11 mouse cellular contexts compared by ENCODE assay signal in genomic region chr9:121690200-121690651, GRCm38 (mm10). TPM values are rescaled to one million over a fixed set of nuclear protein-coding genes. Genes with fewer than 3 reads are reported as not detected.
A peak's percentile ranks its signal among the peaks of the same experiment; 100 is the strongest.
DNase-seq lines count a peak whose midpoint lies in the region; ATAC-seq and TF ChIP-seq lines count a peak whose summit lies in the region.
"Had no signal": no experiment of that assay in that cellular context is flagged by ENCODE, and none has a peak within 500 bp of the region (broad histone marks: within the 10 kb centered on the region; RNA-seq: fewer than 3 reads in every experiment).

No protein-coding gene starts in this region.

- WGBS in forebrain, embryonic 15.5 days, result 48% methylated on average over 15 of the region's 15 CpGs
- WGBS in neural tube, embryonic 12.5 days, result 46% methylated on average over 15 of the region's 15 CpGs
- 79% methylated on average over 15 of the region's 15 CpGs for WGBS in intestine, embryonic 15.5 days

- peaks cover 15% of the 10 kb centered on the region for H3K4me1 ChIP-seq in forebrain, embryonic 15.5 days
- H3K4me1 ChIP-seq in neural tube, embryonic 12.5 days, result peaks cover 14% of the 10 kb centered on the region
- H3K4me1 ChIP-seq in intestine, embryonic 15.5 days (replicated peaks), result no peaks in the 10 kb centered on the region
- H3K4me1 ChIP-seq: liver, embryonic 13.5 days had no signal

- no peak overlapping the region for H3K9ac ChIP-seq in forebrain, embryonic 15.5 days (replicated peaks)
- H3K9ac ChIP-seq in neural tube, embryonic 12.5 days, result no peak overlapping the region
- H3K9ac ChIP-seq in intestine, embryonic 15.5 days, result no peak overlapping the region
- H3K9ac ChIP-seq: liver, embryonic 13.5 days had no signal

- H3K4me3 ChIP-seq in forebrain, embryonic 15.5 days, result peak overlapping the region; percentile 13; the same call in 1 of the 2 replicates
- no peak overlapping the region for H3K4me3 ChIP-seq in neural tube, embryonic 12.5 days
- H3K4me3 ChIP-seq in gastrocnemius, adult 2 months, result no peak overlapping the region
- no peak overlapping the region for H3K4me3 ChIP-seq in intestine, embryonic 15.5 days (replicated peaks)
- H3K4me3 ChIP-seq: liver, embryonic 13.5 days had no signal

- peak; percentile 94 for ATAC-seq in forebrain, embryonic 15.5 days (replicated peaks)
- peak; percentile 80 for ATAC-seq in neural tube, embryonic 12.5 days (ENCODE audit: low FRiP score, low read depth)
- no peak for ATAC-seq in intestine, embryonic 15.5 days
- ATAC-seq: activated CD4-positive, CD25-positive, alpha-beta regulatory T cell, adult 4 months had no signal

- no peak for TF ChIP-seq CTCF in gastrocnemius, adult 2 months (IDR thresholded peaks at IDR 0.05)

- DNase-seq in R1 (ENCODE audit: low read depth, low spot score), result peak; percentile 52
- peak; percentile 90 for DNase-seq in layer of hippocampus, adult 9-11 months
- DNase-seq in gastrocnemius, adult 2 months, result no peak
- no peak for DNase-seq in heart, adult 18-20 months
- no peak for DNase-seq in gastrocnemius, postnatal 36 days
- DNase-seq: kidney, adult 2 months; liver, embryonic 13.5 days had no signal

- intact Hi-C loops in gastrocnemius, adult 2 months (cut with DNase I), result no loop called here
- intact Hi-C loops in gastrocnemius, postnatal 36 days (cut with DNase I), result no loop called here

- H3K4me2 ChIP-seq in forebrain, embryonic 15.5 days (replicated peaks), result peak overlapping the region; percentile 34
- peak overlapping the region; percentile 17 for H3K4me2 ChIP-seq in neural tube, embryonic 12.5 days (replicated peaks)
- H3K4me2 ChIP-seq in intestine, embryonic 15.5 days (replicated peaks), result no peak overlapping the region
- H3K4me2 ChIP-seq: liver, embryonic 13.5 days had no signal

- peak overlapping the region; percentile 86 for H3K27ac ChIP-seq in forebrain, embryonic 15.5 days (replicated peaks)
- H3K27ac ChIP-seq in neural tube, embryonic 12.5 days, result peak overlapping the region; percentile 47; the same call in 1 of the 2 replicates
- no peak overlapping the region for H3K27ac ChIP-seq in gastrocnemius, adult 2 months
- H3K27ac ChIP-seq in intestine, embryonic 15.5 days, result no peak overlapping the region
- H3K27ac ChIP-seq: liver, embryonic 13.5 days had no signal

- H3K36me3 ChIP-seq in forebrain, embryonic 15.5 days, result peaks cover 42% of the 10 kb centered on the region
- H3K36me3 ChIP-seq in neural tube, embryonic 12.5 days, result peaks cover 62% of the 10 kb centered on the region
- peaks cover 18% of the 10 kb centered on the region for H3K36me3 ChIP-seq in intestine, embryonic 15.5 days

- H3K9me3 ChIP-seq in forebrain, embryonic 15.5 days, result no peaks in the 10 kb centered on the region
- H3K9me3 ChIP-seq in neural tube, embryonic 12.5 days, result no peaks in the 10 kb centered on the region
- H3K9me3 ChIP-seq in intestine, embryonic 15.5 days, result no peaks in the 10 kb centered on the region
- H3K9me3 ChIP-seq: liver, embryonic 13.5 days had no signal

- no peaks in the 10 kb centered on the region for H3K27me3 ChIP-seq in forebrain, embryonic 15.5 days
- H3K27me3 ChIP-seq in neural tube, embryonic 12.5 days (replicated peaks), result no peaks in the 10 kb centered on the region
- H3K27me3 ChIP-seq in intestine, embryonic 15.5 days (replicated peaks), result no peaks in the 10 kb centered on the region
- H3K27me3 ChIP-seq: liver, embryonic 13.5 days had no signal

RNA-seq across cellular contexts. Expression of gene Sec22c, which starts 15.1 kb away (rescaled TPM):
- 33.9 and 39.2 TPM in 2 replicates for polyA plus RNA-seq in forebrain, embryonic 15.5 days (2015; fragmentation: Nextera tagmentation; extraction: Ambion mirVana)
- polyA plus RNA-seq in neural tube, embryonic 12.5 days (2016; fragmentation: Nextera tagmentation; extraction: Ambion mirVana), result 21.5 and 23.5 TPM in 2 replicates
- total RNA-seq in gastrocnemius, adult 2 months (2021), result 1 to 10 TPM; 2.6 to 4.8 TPM
- 14.5 and 14.7 TPM in 2 replicates for polyA plus RNA-seq in intestine, embryonic 15.5 days (2015; fragmentation: Nextera tagmentation; extraction: Ambion mirVana)
- total RNA-seq in heart, adult 18-20 months (2021), result 1 to 10 TPM; 5.2 to 6.2 TPM
- total RNA-seq in gastrocnemius, postnatal 36 days (2021), result 1 to 10 TPM; 4.7 to 4.9 TPM

RNA-seq across cellular contexts. Expression of gene Ss18l2, which starts 19.9 kb away (rescaled TPM):
- polyA plus RNA-seq in forebrain, embryonic 15.5 days (2015; fragmentation: Nextera tagmentation; extraction: Ambion mirVana), result 145 TPM in 2 replicates
- polyA plus RNA-seq in neural tube, embryonic 12.5 days (2016; fragmentation: Nextera tagmentation; extraction: Ambion mirVana), result 131 and 134 TPM in 2 replicates
- 100 to 1,000 TPM; 108 to 137 TPM for total RNA-seq in gastrocnemius, adult 2 months (2021)
- polyA plus RNA-seq in intestine, embryonic 15.5 days (2015; fragmentation: Nextera tagmentation; extraction: Ambion mirVana), result 141 and 147 TPM in 2 replicates
- total RNA-seq in heart, adult 18-20 months (2021), result 100 to 1,000 TPM; 117 to 129 TPM
- total RNA-seq in gastrocnemius, postnatal 36 days (2021), result 100 to 1,000 TPM in 1 of 2 experiments, 10 to 100 TPM in 1; 95.2 to 104 TPM

RNA-seq across cellular contexts. Expression of gene Nktr, which starts 28.7 kb away (rescaled TPM):
- polyA plus RNA-seq in forebrain, embryonic 15.5 days (2015; fragmentation: Nextera tagmentation; extraction: Ambion mirVana), result 57.5 and 58.4 TPM in 2 replicates
- 57.6 and 64.5 TPM in 2 replicates for polyA plus RNA-seq in neural tube, embryonic 12.5 days (2016; fragmentation: Nextera tagmentation; extraction: Ambion mirVana)
- total RNA-seq in gastrocnemius, adult 2 months (2021), result 10 to 100 TPM; 41.3 to 42.6 TPM
- polyA plus RNA-seq in intestine, embryonic 15.5 days (2015; fragmentation: Nextera tagmentation; extraction: Ambion mirVana), result 57.9 and 62.6 TPM in 2 replicates
- total RNA-seq in heart, adult 18-20 months (2021), result 10 to 100 TPM; 26.2 to 32.4 TPM
- 10 to 100 TPM; 27.4 to 31.6 TPM for total RNA-seq in gastrocnemius, postnatal 36 days (2021)

RNA-seq across cellular contexts. Expression of gene Vipr1, which starts 47.7 kb away (rescaled TPM):
- polyA plus RNA-seq in forebrain, embryonic 15.5 days (2015; fragmentation: Nextera tagmentation; extraction: Ambion mirVana), result 0.45 and 0.77 TPM in 2 replicates
- polyA plus RNA-seq in neural tube, embryonic 12.5 days (2016; fragmentation: Nextera tagmentation; extraction: Ambion mirVana), result 0.16 and 0.31 TPM in 2 replicates
- total RNA-seq in gastrocnemius, adult 2 months (2021), result 1 to 10 TPM; 1.5 to 2.1 TPM
- 6.1 and 7.0 TPM in 2 replicates for polyA plus RNA-seq in intestine, embryonic 15.5 days (2015; fragmentation: Nextera tagmentation; extraction: Ambion mirVana)
- 1 to 10 TPM; 1.3 to 1.7 TPM for total RNA-seq in heart, adult 18-20 months (2021)
- total RNA-seq in gastrocnemius, postnatal 36 days (2021), result 1 to 10 TPM; 1.8 to 4.5 TPM

RNA-seq across cellular contexts. Expression of gene Lyzl4, which starts 48.3 kb away (rescaled TPM):
- not detected in 2 replicates for polyA plus RNA-seq in forebrain, embryonic 15.5 days (2015; fragmentation: Nextera tagmentation; extraction: Ambion mirVana)
- polyA plus RNA-seq in neural tube, embryonic 12.5 days (2016; fragmentation: Nextera tagmentation; extraction: Ambion mirVana), result not detected in 2 replicates
- not detected for total RNA-seq in gastrocnemius, adult 2 months (2021)
- polyA plus RNA-seq in intestine, embryonic 15.5 days (2015; fragmentation: Nextera tagmentation; extraction: Ambion mirVana), result not detected in 2 replicates
- total RNA-seq in heart, adult 18-20 months (2021), result not detected
- not detected for total RNA-seq in gastrocnemius, postnatal 36 days (2021)
- polyA plus RNA-seq: activated CD4-positive, CD25-positive, alpha-beta regulatory T cell, adult 4 months had no signal

Comparison
In these comparisons a context has a peak if more than half of its experiments do, and no peak if none do; other contexts are left out.
1. DNase-seq: peak in R1 (single experiment) and layer of hippocampus, adult 9-11 months (single experiment); none in gastrocnemius, adult 2 months (single experiment), heart, adult 18-20 months (0 of 2) and gastrocnemius, postnatal 36 days (0 of 2).
2. H3K27ac ChIP-seq: peak in forebrain, embryonic 15.5 days (single experiment) and neural tube, embryonic 12.5 days (single experiment); none in gastrocnemius, adult 2 months (single experiment) and intestine, embryonic 15.5 days (single experiment).